Mouse (Mus musculus) brain, embryonic 14.5 days (tissue): Measurements from ENCODE around the gene Tmem80. TPM values are rescaled to one million over a fixed set of nuclear protein-coding genes. Genes with fewer than 3 reads are reported as not detected.
A peak's percentile ranks its signal among the peaks of the same experiment; 100 is the strongest.

Experiments
- DNase-seq: peaks from one replicate; pipeline ENCODE4 v3.0.0-alpha.2; 2011; ENCODE audit warnings: low read depth
- CTCF ChIP-seq: fragments of 200-500 bp; IDR thresholded peaks from 2 replicates; pipeline ENCODE4 v1.5.1; 2012; ENCODE audit warnings: inconsistent platforms, mild to moderate bottlenecking, moderate library complexity, borderline replicate concordance; ENCODE audit not compliant: insufficient read depth, insufficient read length; ENCODE audit errors: extremely low read depth
- POLR2A ChIP-seq: fragments of 200-500 bp; IDR thresholded peaks from 2 replicates; pipeline ENCODE4 v1.6.1; 2012; ENCODE audit warnings: mild to moderate bottlenecking, inconsistent platforms, borderline replicate concordance; ENCODE audit not compliant: poor library complexity, insufficient read depth, insufficient read length, severe bottlenecking; ENCODE audit errors: extremely low read depth
- polyA plus RNA-seq: library from polyadenylated mRNA; depleted of rRNA; stranded (reverse); fragments of >200 nt; gene quantifications from 2 replicates; pipeline ENCODE4 v1.2.3, GENCODE M21; 2012

Gene Tmem80
- polyA plus RNA-seq, 1 experiment, result 62.2 TPM

- DNase-seq, result no peak
- TF ChIP-seq POLR2A (no peak), CTCF (no peak)
Measured at GRCm38 (mm10) chr7:141344787-141345186, 17.2 kb downstream of the Tmem80 start.

- no peak for TF ChIP-seq POLR2A
- no peak for TF ChIP-seq CTCF
- DNase-seq, result no peak
Measured at GRCm38 (mm10) chr7:141351061-141351460, 23.5 kb downstream of the Tmem80 start.

DNA sequence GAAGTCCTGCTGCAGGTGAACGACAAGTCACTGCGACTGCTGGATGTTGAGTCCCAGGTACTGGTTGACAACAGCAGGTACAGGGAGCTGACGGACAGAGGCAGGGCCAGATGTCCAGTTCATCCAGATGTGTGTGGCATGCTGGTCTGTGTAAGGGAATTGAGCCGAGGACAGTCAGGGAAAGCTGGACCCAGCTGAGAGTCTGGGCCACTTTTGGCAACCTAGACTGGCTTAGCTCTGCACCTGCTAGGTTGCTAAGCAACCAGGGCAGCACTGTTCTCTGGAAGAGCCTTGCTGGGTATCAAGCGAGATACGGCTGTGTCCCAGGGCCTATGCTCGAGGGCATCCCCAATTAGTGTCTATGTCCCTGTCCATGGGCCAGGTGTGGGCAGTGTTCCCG, 27.5 kb downstream of the Tmem80 start:
- peak; percentile 50 for DNase-seq
- TF ChIP-seq POLR2A (no peak), CTCF (no peak)

DNA sequence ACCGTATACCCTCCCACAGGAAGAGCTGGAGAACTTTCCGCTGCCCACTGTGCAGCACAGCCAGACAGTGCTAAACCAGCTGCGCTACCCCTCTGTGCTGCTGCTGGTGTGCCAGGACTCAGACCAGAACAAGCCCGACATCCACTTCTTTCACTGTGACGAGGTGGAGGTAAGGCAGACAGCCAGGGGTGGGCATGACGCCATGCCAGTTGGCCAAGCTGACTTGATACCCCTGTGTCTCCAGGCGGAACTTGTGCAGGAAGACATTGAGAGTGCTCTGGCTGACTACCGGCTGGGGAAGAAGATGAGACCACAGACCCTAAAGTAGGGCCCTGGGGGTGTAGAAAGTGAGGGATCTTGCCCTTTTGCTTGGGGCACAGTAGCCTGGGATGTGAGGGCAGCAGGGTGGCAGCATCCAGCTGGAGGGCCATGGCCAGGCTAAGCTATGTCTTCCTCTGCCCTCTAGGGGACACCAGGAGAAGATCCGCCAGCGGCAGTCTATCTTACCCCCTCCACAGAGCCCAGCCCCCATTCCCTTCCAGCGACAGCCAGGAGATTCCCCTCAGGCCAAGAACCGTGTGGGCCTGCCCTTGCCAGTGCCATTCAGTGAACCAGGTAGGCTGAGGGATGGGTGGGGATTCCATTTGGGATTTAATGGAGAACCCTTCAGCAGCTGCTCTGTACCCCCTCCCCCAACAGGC, 28.2 kb downstream of the Tmem80 start:
- DNase-seq, result peak; percentile 35
- TF ChIP-seq CTCF (peak; percentile 30; the same call in 1 of the 2 replicates), POLR2A (no peak)

- DNase-seq, result no peak
- TF ChIP-seq CTCF (no peak), POLR2A (no peak)
Measured at GRCm38 (mm10) chr7:141356971-141357370, 29.4 kb downstream of the Tmem80 start.

GRCm38 (mm10) chr7:141361510-141361909, 34.0 kb downstream of the Tmem80 start:
- TF ChIP-seq POLR2A (no peak), CTCF (no peak)
- DNase-seq, result no peak

DNA sequence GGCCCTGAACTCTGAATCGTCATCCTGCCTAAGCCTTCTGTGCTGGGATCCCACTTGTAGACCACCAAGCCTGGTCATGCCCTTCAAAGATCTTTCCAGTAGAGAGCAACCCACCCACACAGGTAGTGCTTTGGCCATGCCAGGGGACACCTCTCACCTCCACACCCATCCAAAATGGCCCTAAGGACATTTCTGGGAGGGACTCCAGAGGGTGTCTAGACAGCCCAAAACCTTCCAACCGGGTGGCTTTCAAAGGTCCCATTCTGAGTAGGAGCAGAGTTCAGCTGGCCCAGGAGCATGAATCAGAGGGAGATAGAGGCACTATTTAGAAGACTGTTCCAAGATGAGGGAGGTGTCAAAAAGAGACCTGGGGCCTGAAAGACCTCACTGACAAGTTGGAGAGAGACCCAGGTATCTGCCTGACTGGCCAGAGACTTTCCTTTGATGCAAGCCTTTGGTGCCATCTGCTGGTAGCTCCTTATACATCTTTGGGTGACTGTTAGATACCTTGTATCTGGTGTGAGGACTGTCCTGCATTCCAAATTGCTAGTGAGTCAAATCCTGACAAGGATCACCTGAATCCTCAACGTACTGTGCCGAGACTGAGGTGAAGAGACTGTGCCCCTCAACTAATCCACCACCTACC, 35.7 kb downstream of the Tmem80 start:
- peak; percentile 82 for DNase-seq
- TF ChIP-seq POLR2A (no peak), CTCF (peak; percentile 82; the same call in 1 of the 2 replicates)

DNA sequence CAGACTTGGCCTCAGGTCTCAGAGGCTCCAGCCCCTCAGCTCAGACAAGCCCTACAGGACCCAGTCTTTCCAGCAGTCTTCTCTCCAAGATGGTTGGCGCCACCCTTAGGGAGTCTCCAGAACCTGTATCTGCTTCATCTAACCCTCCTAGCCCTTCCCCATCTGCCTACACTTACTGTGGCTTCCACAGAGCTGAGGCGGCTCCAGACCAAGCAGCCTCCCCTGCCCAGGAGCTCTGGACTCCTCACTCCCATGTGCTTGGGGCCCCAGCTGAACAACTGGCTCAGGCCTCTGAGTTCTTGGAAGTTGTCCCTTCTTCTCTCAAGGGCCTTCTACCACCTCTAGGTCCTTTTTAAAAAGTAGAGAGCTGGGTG, 36.2 kb downstream of the Tmem80 start:
- TF ChIP-seq POLR2A (no peak), CTCF (no peak)
- no peak for DNase-seq

DNA sequence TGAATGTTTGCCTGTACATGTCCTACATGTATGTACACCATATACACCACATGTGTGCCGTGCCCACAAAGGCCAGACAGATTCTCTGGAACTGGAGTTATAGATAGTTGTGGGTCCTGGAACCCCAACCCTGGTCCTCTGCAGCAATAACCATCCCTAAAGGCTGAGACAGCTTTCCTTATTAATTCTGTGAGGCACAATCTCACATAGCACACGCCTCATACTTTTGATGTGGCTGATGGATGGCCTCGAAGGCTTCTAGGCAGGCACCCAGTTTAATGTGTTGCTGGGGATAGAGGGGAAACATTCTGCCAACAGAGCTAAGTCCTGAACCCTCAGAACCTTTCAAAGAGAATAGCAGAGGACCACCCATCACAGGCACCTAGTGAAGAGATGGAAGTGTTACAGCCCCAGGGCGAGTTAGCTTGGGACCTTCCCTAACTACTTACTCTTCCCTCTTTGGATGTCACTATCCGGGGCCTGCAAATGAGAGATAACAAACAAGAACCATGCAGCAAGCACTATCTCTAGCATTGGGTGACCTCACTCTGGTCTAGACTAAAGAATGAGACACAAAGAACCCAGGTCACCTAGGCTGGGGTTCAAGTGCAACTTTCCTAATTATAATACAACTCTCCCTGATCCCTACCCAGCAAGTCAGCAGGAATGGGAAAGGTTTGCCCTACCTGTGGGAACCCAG, 37.0 kb downstream of the Tmem80 start:
- no peak for TF ChIP-seq POLR2A
- no peak for TF ChIP-seq CTCF
- DNase-seq, result no peak

- TF ChIP-seq CTCF, result no peak
- no peak for TF ChIP-seq POLR2A
- DNase-seq, result no peak
Measured at GRCm38 (mm10) chr7:141365049-141365445, 37.5 kb downstream of the Tmem80 start.

DNA sequence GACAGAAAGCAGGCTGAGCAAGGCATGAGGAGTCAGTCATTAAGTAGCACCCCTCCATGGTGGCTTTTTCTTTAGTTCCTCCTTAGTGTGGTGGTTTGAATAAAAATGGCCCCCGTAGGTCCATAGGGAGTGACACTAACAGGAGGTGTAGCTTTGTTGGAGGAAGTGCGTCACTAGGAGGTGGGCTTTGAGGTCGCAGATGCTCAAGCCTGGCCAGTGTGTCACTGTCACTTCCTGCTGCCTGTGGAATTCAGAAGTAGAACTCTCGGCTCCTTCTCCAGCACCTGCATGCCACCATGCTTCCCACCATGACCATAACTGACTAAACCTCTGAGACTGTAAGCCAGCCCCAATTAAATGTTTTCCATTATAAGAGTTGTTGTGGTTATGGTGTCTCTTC, 39.8 kb downstream of the Tmem80 start:
- TF ChIP-seq POLR2A (no peak), CTCF (no peak)
- DNase-seq, result no peak
